Mouse (Mus musculus) limb, embryonic 15.5 days (tissue): ENCODE results near the gene Klhl23. TPM values are rescaled to one million over a fixed set of nuclear protein-coding genes. Genes with fewer than 3 reads are reported as not detected.

Experiments
- ATAC-seq: fragments of 200-750 bp; cut with Nextera tagmentation; 2 replicates; pipeline ENCODE4 v1.8.0; 2017; ENCODE audit warnings: low read depth, moderate TSS enrichment; ENCODE audit not compliant: insufficient number of reproducible peaks, low FRiP score, low TSS enrichment
- H3K27ac ChIP-seq: fragments of 300-500 bp; sonication (generic); 2 replicates; pipeline ENCODE4 v1.5.1; 2015; ENCODE audit warnings: moderate library complexity, mild to moderate bottlenecking, inconsistent platforms
- H3K27me3 ChIP-seq: fragments of 300-500 bp; sonication (generic); 2 replicates; pipeline ENCODE4 v1.6.1; 2015; ENCODE audit warnings: inconsistent platforms
- H3K36me3 ChIP-seq: fragments of 300-500 bp; sonication (generic); 2 replicates; pipeline ENCODE4 v1.6.1; 2015; ENCODE audit warnings: inconsistent platforms
- H3K4me1 ChIP-seq: fragments of 300-500 bp; sonication (generic); 2 replicates; pipeline ENCODE4 v1.6.1; 2015; ENCODE audit warnings: inconsistent platforms
- H3K4me2 ChIP-seq: fragments of 300-500 bp; sonication (generic); 2 replicates; pipeline ENCODE4 v1.6.1; 2015; ENCODE audit warnings: mild to moderate bottlenecking, inconsistent platforms
- H3K4me3 ChIP-seq: fragments of 300-500 bp; sonication (generic); 2 replicates; pipeline ENCODE4 v1.5.1; 2015; ENCODE audit warnings: mild to moderate bottlenecking, inconsistent platforms
- H3K9ac ChIP-seq: fragments of 300-500 bp; sonication (generic); 2 replicates; pipeline ENCODE4 v1.6.1; 2015; ENCODE audit warnings: inconsistent platforms
- H3K9me3 ChIP-seq: fragments of 300-500 bp; sonication (generic); 2 replicates; pipeline ENCODE4 v1.6.1; 2016; ENCODE audit warnings: inconsistent platforms
- WGBS: fragments of 180-500 bp; shearing (Covaris S2); methylation state at CpG from one replicate; pipeline ENCODE4 v1.1.7; 2015; 5-methylcytosine and 5-hydroxymethylcytosine counted together
- polyA plus RNA-seq: library from polyadenylated mRNA; unstranded; fragments of >200 nt; fragmentation: Nextera tagmentation; extraction: Ambion mirVana; gene quantifications from 2 replicates; pipeline ENCODE4 v1.2.1, GENCODE M21; 2015

The Klhl23 gene
- polyA plus RNA-seq, 1 experiment from 2014 or later: 25.3 TPM

DNA sequence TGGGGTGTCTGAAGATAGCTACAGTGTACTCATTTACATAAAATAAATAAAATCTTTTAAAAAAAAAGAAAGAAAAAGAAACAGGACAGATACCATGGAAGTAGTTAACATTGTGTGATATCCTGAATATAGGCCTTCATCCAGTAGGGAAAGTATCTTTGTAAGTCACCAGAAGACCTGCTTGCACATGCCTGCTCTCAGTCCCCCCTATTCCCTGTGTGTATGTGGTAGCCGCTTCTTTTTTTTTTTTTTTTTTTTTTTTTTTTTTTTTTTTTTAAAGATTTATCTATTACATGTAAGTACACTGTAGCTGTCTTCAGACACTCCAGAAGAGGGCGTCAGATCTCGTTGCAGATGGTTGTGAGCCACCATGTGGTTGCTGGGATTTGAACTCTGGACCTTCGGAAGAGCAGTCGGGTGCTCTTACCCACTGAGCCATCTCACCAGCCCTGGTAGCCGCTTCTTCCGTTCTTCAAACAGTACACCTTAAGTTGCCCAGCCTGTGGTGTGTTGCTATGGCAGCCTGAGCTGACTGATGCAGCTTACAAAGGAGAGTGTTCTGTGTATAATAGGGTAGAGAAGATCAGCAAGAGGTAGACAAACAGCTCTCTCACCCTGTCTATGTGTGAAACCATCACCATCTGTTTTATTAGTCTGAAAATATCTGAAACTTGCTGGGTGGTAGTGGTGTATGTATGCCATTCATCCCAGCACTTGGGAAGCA is 15.7 kb downstream of the Klhl23 start:
- no peak overlapping the region for H3K4me3 ChIP-seq
- H3K36me3 ChIP-seq: peaks cover 30% of the 10 kb centered on the region
- WGBS: 78% methylated on average over 6 of the region's 7 CpGs
- H3K27me3 ChIP-seq: no peaks in the 10 kb centered on the region
- no peak for ATAC-seq
- H3K9ac ChIP-seq: no peak overlapping the region
- no peaks in the 10 kb centered on the region for H3K9me3 ChIP-seq
- no peak overlapping the region for H3K4me2 ChIP-seq
- no peak overlapping the region for H3K27ac ChIP-seq
- no peaks in the 10 kb centered on the region for H3K4me1 ChIP-seq

DNA sequence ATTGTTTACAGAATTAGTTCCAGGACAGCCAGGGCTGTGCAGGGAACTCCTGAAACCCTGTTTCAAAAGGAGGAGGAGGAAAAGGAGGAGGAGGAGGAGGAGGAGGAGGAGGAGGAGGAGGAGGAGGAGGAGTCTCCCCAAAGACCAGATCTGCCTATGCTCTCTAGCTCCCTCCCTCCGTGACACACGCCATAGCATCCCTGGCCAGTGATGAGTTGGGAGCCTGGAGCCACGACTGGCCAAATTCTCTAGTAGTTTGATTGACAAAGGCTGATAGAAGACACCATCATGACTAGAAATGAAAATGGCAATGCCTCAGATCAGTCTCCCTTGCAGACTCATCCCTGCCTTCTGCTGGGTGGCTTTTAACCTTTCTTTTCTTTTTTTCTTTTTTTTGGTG is 16.3 kb downstream of the Klhl23 start:
- ATAC-seq: no peak
- Histone ChIP-seq H3K36me3 (peaks cover 25% of the 10 kb centered on the region), H3K4me2 (no peak overlapping the region), H3K9me3 (no peaks in the 10 kb centered on the region), H3K27ac (no peak overlapping the region), H3K27me3 (no peaks in the 10 kb centered on the region), H3K4me3 (no peak overlapping the region), H3K4me1 (no peaks in the 10 kb centered on the region), H3K9ac (no peak overlapping the region)
- 47% methylated on average over 3 of the region's 3 CpGs for WGBS

DNA sequence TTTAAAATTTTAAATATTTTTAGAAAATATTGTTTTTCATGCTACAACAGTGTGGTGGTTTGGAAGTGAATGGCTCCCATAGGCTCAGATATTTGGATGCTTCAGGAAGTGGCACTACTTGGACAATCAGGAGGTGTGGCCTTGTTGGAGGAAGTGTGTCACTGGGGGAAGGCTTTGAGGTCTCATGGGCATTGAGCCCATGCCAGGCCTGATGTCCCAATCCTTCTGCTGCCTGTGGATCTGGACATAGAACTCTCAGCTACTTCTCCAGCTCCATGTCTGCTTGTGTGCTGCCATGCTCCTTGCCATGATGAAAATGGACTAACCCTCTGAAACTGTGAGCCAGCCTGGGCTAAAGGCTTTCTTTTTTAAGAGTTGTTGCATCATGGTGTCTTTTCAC is 17.0 kb downstream of the Klhl23 start:
- no peak overlapping the region for H3K4me3 ChIP-seq
- H3K9ac ChIP-seq: no peak overlapping the region
- peaks cover 18% of the 10 kb centered on the region for H3K36me3 ChIP-seq
- H3K27ac ChIP-seq: no peak overlapping the region
- H3K4me1 ChIP-seq: no peaks in the 10 kb centered on the region
- no peaks in the 10 kb centered on the region for H3K9me3 ChIP-seq
- H3K4me2 ChIP-seq: no peak overlapping the region
- no peak for ATAC-seq
- H3K27me3 ChIP-seq: no peaks in the 10 kb centered on the region

DNA sequence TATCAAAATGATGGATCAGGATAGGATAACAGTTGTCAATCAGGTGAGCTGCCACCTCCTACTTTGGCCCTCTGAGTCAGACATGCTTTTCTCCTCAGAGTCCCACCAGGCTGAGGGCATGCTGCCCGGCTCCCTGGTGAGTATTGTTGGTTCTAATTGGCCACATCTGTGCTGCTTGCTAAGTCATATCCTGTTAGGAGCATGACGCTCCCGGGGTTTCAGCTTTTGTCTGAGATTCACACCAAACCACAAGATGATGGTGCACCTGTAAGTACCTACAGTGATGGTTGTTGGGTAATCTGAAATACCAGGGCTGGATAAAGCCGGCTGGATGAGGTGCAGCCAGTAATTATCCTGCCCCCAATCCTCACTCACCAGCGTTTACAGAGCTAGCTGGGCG is 18.5 kb downstream of the Klhl23 start:
- ATAC-seq: no peak
- H3K27ac ChIP-seq: no peak overlapping the region

DNA sequence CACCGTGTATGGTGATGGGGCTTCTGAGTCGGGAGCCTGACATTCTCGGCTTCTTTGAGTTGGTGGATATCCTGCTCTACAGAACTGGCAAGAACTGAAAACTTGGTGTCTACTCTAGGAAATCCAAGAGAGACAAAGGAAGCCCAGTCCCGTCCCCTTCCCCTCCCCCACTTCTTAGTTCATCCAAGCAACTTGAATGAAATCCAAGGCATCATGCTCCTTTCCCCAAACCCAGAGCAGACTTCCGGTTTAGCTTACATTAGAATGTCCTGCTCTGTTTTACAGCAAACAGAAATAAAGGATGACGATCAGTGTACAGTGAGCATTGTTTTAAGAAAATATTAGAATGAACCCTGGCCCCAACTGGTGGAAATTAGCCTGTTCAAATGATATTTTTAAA is 27.5 kb downstream of the Klhl23 start:
- H3K27me3 ChIP-seq: no peaks in the 10 kb centered on the region
- H3K4me1 ChIP-seq: no peaks in the 10 kb centered on the region
- H3K27ac ChIP-seq: peak overlapping the region; percentile 33; the same call in 1 of the 2 replicates
- no peak overlapping the region for H3K9ac ChIP-seq
- 65% methylated on average over 6 of the region's 6 CpGs for WGBS
- H3K36me3 ChIP-seq: no peaks in the 10 kb centered on the region
- ATAC-seq: no peak
- H3K9me3 ChIP-seq: no peaks in the 10 kb centered on the region
- no peak overlapping the region for H3K4me3 ChIP-seq
- no peak overlapping the region for H3K4me2 ChIP-seq

More for the DNA sequence above, 18.5 kb downstream of the Klhl23 start:
- no peaks in the 10 kb centered on the region for H3K9me3 ChIP-seq
- H3K27me3 ChIP-seq: no peaks in the 10 kb centered on the region
- H3K36me3 ChIP-seq: peaks cover 6% of the 10 kb centered on the region
- no peak overlapping the region for H3K4me3 ChIP-seq
- no peak overlapping the region for H3K4me2 ChIP-seq
- no peaks in the 10 kb centered on the region for H3K4me1 ChIP-seq
- H3K9ac ChIP-seq: no peak overlapping the region
- WGBS: 23% methylated on average over 6 of the region's 6 CpGs

DNA sequence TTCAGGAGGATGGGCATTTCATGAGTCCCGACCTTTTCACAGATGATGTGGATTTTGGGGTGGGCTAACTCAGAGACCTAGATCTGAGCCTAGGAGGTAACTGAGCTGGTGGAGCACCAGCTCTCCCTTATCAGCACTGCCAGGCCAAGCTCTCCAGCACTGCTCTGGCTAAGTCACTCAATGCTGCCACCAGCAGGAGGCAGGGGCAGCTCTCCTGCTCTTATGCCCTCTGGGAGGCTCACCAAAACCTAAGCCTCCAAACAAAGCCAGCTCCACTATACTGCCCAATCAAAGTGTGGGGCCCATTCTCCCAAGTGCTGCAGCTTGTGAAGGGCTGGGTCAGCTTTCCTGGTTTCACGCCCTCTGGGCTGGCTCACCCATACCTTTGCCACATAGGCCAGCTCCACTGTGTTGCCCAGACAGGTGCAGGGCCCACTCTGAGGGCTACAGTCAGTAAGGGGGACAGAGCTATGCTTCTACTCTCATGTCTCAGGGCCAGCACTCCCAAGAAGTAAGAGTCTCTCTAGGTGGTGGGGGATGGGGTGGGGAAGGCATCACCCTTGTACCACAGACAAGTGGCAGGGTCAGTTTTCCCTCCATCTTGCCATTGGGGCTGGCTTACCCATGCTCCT is 29.8 kb downstream of the Klhl23 start:
- ATAC-seq: no peak
- Histone ChIP-seq H3K4me2 (no peak overlapping the region), H3K9me3 (no peaks in the 10 kb centered on the region), H3K4me3 (no peak overlapping the region), H3K27me3 (no peaks in the 10 kb centered on the region), H3K9ac (no peak overlapping the region), H3K27ac (no peak overlapping the region), H3K4me1 (no peaks in the 10 kb centered on the region), H3K36me3 (no peaks in the 10 kb centered on the region)
- 62% methylated on average over 2 of the region's 2 CpGs for WGBS

DNA sequence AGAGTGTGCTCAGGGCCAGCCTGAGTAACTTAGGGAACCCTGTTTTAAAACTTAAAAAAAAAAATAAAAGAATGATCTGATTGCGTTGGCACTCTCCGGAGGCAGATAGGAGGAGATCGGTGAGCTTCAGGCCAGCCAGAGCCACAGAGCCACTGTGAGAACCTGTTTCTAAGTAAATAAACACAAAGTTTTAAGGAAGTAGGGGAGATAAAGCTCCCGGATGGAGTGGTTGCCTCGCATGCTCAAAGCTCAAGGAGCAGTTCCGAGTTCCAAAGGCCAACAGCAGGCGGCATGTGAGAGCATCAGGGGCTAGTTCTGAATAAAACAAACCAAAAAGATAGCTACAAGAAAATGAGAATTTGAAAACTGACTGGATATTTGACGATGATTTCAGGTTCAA is 34.6 kb downstream of the Klhl23 start:
- no peaks in the 10 kb centered on the region for H3K36me3 ChIP-seq
- H3K4me3 ChIP-seq: no peak overlapping the region
- H3K9ac ChIP-seq: no peak overlapping the region
- H3K4me2 ChIP-seq: no peak overlapping the region
- H3K27me3 ChIP-seq: no peaks in the 10 kb centered on the region
- no peak overlapping the region for H3K27ac ChIP-seq
- ATAC-seq: no peak
- 56% methylated on average over 8 of the region's 8 CpGs for WGBS
- no peaks in the 10 kb centered on the region for H3K4me1 ChIP-seq
- H3K9me3 ChIP-seq: no peaks in the 10 kb centered on the region

DNA sequence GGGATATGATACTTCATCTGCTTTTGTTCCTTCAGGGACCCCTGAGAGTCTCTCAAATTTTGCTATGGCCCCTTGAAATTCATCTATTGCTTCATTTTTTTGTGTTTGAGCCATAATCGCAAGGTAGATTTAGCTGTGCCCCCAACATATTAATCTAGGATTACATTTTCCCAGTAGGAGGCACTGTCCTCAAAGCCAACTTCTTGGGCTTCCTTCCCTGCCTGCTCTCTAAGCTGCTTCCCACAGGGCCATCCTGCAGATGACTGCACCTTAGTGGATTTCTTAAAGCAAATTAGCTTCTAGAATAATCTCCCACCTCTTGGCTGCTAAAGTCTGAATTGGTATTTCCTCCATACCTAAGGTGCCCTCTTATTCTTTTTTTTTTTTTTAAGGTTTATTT is 36.1 kb downstream of the Klhl23 start:
- ATAC-seq: no peak
- H3K4me1 ChIP-seq: 0 out of 2 replicates have a peak, but pooled peaks cover 2% of the 10 kb centered on the region
- H3K4me3 ChIP-seq: no peak overlapping the region
- 78% methylated on average over 1 of the region's 1 CpGs for WGBS
- H3K9me3 ChIP-seq: no peaks in the 10 kb centered on the region
- no peak overlapping the region for H3K27ac ChIP-seq
- no peak overlapping the region for H3K9ac ChIP-seq
- H3K4me2 ChIP-seq: no peak overlapping the region
- H3K27me3 ChIP-seq: no peaks in the 10 kb centered on the region
- no peaks in the 10 kb centered on the region for H3K36me3 ChIP-seq

DNA sequence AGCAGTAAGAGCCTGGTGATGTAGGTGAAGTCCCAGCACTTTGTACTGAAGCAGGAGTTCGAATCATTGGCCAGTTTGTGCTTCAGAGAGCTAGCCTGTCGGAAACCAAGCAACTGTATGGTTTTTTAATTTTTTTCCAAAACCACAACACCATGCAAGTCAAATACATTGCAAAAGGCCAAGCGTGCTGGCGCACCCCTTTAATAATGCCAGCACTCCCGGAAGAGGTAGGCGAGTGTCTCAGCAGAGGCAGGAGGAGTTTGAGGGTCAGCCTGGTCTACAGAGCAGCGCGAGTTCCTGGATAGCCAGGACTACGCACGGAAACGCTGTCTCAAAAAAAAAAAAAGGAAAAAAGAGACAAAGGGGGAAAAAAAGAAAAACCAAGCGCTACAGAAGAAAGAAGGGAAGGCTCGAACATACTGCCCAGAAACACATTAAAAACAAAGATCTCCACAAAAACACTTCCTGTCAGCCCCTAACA is 39.3 kb downstream of the Klhl23 start:
- no peak overlapping the region; the same call in 1 of the 2 replicates for H3K9ac ChIP-seq
- peak overlapping the region; percentile 94 for H3K27ac ChIP-seq
- H3K4me3 ChIP-seq: peak overlapping the region; percentile 100
- H3K9me3 ChIP-seq: no peaks in the 10 kb centered on the region
- H3K4me2 ChIP-seq: peak overlapping the region; percentile 66
- H3K36me3 ChIP-seq: 0 out of 2 replicates have a peak, but pooled peaks cover 2% of the 10 kb centered on the region
- H3K27me3 ChIP-seq: no peaks in the 10 kb centered on the region
- H3K4me1 ChIP-seq: 0 out of 2 replicates have a peak, but pooled peaks cover 2% of the 10 kb centered on the region
- ATAC-seq: 0 out of 2 replicates have a peak, but pooled peaks have one; percentile 44
- 10% methylated on average over 12 of the region's 13 CpGs for WGBS

DNA sequence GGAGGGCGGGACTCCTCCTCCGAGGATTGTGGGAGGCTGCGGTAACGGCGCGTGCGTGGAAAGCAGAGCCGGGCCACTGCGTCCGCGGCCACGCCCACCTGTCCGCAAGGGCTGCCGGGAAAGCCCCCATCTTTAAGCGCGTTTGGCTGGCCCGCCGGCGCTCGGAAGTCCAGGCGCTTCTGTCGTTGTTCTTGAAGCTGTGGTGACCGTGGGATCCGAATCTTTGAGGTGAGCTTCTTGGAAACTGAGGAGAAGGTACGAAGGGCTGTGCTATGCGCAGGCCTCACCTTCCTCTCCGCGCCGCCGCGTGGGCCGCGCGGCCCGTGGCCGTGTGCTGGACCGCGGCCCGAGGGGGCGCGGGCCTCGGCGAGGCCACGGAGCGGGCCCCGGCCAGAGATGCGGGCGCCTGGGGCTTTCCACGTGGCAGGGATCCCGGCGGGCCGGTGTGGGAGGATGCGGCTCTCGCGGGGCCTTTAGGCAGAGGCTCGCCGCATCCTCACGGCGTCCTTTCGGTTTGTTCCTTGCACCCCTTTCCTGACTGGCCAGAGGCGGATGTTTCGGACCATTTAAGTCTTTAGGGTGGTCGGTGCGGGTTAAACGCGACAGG is 39.8 kb downstream of the Klhl23 start, which contains the start of gene Ssb:
Ssb (plus strand) TSS at position 78 of the 607 bp plus-strand sequence.
- Histone ChIP-seq H3K4me1 (0 out of 2 replicates have a peak, but pooled peaks cover 2% of the 10 kb centered on the region), H3K9me3 (no peaks in the 10 kb centered on the region), H3K4me2 (peak within 1 kb of the TSS; percentile 66), H3K27ac (peak within 1 kb of the TSS; percentile 94), H3K4me3 (peak within 1 kb of the TSS; percentile 100), H3K27me3 (no peaks in the 10 kb centered on the region), H3K36me3 (peaks cover 5% of the 10 kb centered on the region; the same call in 1 of the 2 replicates), H3K9ac (peak within 1 kb of the TSS; percentile 100)
- peak; percentile 93 for ATAC-seq
- WGBS: under 1% methylated on average over 60 of the region's 66 CpGs

DNA sequence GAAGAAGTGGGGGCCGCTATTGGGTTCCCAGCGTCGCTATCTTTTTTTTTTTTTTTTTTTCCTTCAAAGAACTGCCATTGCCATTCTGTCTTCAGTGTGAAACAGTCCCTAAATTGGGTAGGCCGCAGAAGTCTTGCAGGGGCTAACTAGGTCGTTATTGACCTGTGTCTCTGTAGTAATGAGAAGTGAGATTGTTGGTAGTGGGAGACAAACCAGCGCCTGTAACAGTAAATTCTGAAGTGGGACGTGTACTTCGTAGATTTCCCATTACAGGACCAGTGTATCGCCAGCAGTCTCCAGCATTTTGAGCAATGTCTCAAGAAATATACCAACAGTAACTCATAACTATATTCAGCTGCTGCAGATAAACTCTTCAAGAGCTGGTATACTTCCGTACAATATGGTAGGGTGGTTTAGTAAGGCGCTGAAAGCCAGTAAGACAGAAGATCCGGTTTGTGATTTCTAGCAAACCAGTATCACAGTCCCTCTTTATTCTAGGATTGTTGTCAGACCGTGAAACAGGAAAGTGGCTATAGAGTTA is 40.4 kb downstream of the Klhl23 start:
- H3K4me3 ChIP-seq: peak overlapping the region; percentile 100
- peaks cover 8% of the 10 kb centered on the region; the same call in 1 of the 2 replicates for H3K36me3 ChIP-seq
- H3K27ac ChIP-seq: peak overlapping the region; percentile 94
- no peak for ATAC-seq
- H3K4me2 ChIP-seq: peak overlapping the region; percentile 66
- H3K9me3 ChIP-seq: no peaks in the 10 kb centered on the region
- no peaks in the 10 kb centered on the region for H3K27me3 ChIP-seq
- H3K9ac ChIP-seq: peak overlapping the region; percentile 100
- WGBS: 2% methylated on average over 13 of the region's 13 CpGs
- 0 out of 2 replicates have a peak, but pooled peaks cover 2% of the 10 kb centered on the region for H3K4me1 ChIP-seq
